Mouse (Mus musculus) layer of hippocampus, adult 2 months (tissue): ENCODE measurements around the gene E130114P18Rik. TPM values are rescaled to one million over a fixed set of nuclear protein-coding genes. Genes with fewer than 3 reads are reported as not detected.

Experiments
- DNase-seq, 2 experiments: peaks; one replicate each; pipeline ENCODE4 v3.0.0; 2022; ENCODE audit warnings: low spot score in 2 of 2
- H3K27ac ChIP-seq: fragments of 200-600 bp; 2 replicates; pipeline ENCODE4 v1.8.1; 2022
- H3K4me3 ChIP-seq: fragments of 200-600 bp; 2 replicates; pipeline ENCODE4 v1.8.1; 2022; ENCODE audit warnings: mild to moderate bottlenecking
- CTCF ChIP-seq: fragments of 200-600 bp; conservative IDR thresholded peaks from 2 replicates; pipeline ENCODE4 v1.8.1; 2022; ENCODE audit warnings: antibody characterized with exemption, mild to moderate bottlenecking, moderate library complexity
- total RNA-seq, 2 experiments: library from RNA; stranded (reverse); gene quantifications; 2 replicates each; pipeline ENCODE4 v1.2.3; 2021

Gene E130114P18Rik
- total RNA-seq, 2 experiments from 2014 or later = 7.1 to 7.9 TPM

DNA sequence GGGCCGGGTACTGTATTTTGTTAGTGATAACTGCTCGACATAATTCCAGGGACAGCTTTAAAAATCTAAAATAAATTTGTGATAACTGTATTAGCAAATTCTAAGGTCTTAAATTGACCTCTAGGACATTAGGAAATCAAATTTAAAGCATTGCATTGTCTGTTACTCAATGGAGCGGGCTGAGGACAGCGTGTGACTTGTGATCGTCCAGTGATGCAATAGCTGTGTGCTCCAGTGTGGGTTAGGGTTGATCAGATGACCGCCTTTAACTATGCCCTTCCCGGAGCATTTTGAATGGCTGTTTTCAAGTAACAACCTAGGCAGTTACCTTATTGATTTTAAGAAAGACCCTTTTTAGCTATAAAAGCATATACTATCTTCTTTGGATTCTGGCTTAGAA, 36.6 kb upstream of the E130114P18Rik start:
- TF ChIP-seq CTCF = no peak
- peak overlapping the region; percentile 58; the same call in 1 of the 2 replicates for H3K27ac ChIP-seq
- no peak overlapping the region for H3K4me3 ChIP-seq
- no peak for DNase-seq

DNA sequence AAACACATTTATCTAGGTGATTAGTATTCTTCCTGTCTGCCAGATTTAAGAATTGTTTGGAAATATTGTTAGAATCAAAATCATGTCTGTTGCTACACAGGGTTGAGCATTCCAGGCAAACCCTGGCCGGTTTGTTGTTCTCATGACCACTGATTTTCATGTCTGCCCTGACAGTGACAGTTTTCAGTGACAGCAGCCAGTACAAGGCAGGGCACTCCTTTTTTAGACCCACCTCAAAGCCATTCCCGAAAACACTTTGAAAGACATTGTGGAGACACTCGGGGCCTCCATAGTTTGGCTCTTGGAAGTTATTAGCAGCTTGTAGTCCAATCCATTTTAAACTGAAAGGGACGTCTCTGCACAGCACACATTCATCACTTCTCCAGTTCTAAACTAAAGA, 36.1 kb upstream of the E130114P18Rik start:
- DNase-seq = no peak
- no peak for TF ChIP-seq CTCF
- Histone ChIP-seq H3K27ac (peak overlapping the region; percentile 58; the same call in 1 of the 2 replicates), H3K4me3 (no peak overlapping the region)

DNA sequence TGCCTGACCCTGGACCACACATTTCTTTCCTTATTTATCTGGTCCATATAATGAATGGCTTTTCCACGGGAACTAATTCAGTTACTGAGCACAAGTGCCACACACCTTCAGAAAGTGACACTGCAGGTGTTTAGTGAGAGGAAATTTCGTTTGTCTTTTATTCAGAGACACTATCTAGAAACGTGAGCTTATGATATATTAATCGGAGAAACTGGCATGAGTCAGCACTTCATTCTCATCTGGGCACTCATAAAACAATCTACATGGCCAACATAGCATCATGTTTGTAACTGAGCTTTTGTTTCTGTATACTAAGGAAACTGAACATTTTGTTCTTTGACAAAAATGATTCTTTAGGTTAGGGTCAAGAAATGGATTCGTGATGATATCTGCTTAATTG, 35.2 kb upstream of the E130114P18Rik start:
- TF ChIP-seq CTCF = no peak
- DNase-seq = no peak
- H3K4me3 ChIP-seq = no peak overlapping the region
- H3K27ac ChIP-seq = no peak overlapping the region

DNA sequence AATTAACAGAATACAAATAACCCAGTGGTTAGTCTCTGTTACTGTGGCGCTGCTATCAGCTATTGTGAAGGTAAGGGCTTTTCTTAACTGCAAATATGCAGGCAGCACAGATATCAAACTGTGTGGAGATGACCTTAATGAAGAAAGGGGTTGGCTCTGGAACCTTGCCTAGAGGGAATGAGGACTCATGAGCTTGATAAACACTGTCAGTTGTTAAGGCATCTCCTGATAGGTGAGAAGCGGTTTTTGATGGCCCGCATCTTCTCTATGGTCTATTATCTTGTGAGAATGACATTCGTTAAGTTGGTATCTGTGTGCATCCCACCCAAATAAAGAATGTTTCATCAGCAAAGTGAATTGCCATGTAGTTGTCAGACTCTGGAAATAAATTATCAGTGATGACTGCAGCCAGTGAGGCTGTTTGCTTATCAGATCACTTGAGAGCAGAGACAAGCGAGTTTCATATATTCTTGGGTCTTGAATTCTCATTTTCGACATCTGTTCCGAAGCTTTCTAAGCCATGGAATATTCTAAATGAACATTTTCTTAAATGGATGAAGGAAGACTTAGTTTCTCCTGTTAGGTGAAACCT, 32.6 kb upstream of the E130114P18Rik start:
- Histone ChIP-seq H3K4me3 (no peak overlapping the region), H3K27ac (peak overlapping the region; percentile 48; the same call in 1 of the 2 replicates)
- TF ChIP-seq CTCF = no peak
- DNase-seq = no peak

DNA sequence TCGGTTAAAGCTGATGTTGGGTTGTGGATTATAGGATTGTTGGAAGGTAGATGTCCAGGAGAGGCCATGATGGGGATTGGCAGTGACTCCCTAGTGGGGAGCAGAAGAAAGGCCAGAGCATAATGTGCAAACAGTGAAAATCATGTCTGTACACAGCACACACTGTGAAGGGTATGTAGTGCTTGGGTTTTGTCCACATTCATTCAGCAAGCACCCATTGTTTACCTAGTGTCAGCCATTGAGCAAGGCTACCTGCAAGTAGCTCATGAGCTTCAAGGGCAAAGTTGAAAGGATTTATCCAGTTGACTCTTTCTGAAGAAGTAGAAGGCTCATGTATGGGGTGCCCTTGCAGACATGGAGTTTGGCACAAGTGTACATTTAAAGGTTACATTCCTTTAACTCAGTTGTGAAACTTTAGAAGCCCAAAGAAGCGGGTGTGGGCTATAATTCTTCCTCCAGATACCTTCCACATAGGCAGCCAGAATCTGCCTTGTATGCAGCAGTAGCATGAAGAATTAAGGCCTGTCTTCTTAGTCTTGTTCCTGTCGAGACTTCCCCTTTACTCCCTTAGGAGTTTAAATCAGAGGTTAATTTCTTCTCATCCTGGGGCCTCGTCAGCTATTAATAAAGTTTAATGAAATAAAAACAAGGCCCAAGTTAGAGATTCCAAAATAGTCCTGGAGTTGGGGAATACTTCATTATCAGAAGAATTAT, 31.9 kb upstream of the E130114P18Rik start:
- H3K4me3 ChIP-seq = no peak overlapping the region
- DNase-seq = no peak
- TF ChIP-seq CTCF = no peak
- H3K27ac ChIP-seq = peak overlapping the region; percentile 48; the same call in 1 of the 2 replicates

DNA sequence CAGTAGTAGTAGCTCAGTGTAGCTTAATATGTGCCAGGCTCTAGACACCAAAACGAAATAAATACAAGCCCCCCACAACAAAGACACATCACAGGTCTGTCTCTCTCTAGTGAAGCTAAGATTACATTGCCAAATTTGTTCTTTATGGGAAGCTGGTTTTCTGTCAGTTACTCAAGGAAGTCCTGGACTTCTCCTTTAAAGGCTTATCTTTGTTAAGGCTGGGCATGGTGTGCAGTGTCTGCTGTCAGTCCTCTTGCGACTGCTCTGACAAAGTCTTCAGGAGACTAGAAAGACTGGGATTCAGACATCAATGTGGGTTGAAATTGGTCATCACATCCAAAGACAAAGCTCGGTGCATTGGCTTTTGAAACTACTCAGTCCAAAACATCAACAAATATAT, 31.0 kb upstream of the E130114P18Rik start:
- DNase-seq = no peak
- no peak overlapping the region for H3K4me3 ChIP-seq
- no peak for TF ChIP-seq CTCF
- H3K27ac ChIP-seq = 0 out of 2 replicates have a peak overlapping the region, but pooled peaks have one; percentile 28

DNA sequence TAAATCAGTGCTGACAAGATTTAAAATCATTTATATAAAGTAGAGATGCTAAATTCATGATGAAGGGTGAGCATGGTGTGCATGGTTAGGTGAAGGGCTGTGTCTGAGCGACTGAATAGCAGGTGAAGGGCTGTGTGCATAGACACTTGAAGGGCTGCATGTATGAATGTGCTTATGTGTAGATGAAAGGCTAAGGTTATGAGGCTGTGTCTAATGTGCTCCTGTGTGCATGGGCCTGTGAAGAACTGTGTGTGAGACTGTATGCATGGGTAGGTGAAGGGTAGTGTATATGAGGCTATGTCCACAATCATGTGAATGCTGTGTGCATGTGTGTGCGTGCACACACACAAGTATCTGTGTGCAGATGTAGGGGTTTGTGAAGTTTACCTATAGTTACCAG, 29.0 kb upstream of the E130114P18Rik start:
- no peak overlapping the region for H3K27ac ChIP-seq
- H3K4me3 ChIP-seq = no peak overlapping the region
- no peak for DNase-seq
- TF ChIP-seq CTCF = no peak

DNA sequence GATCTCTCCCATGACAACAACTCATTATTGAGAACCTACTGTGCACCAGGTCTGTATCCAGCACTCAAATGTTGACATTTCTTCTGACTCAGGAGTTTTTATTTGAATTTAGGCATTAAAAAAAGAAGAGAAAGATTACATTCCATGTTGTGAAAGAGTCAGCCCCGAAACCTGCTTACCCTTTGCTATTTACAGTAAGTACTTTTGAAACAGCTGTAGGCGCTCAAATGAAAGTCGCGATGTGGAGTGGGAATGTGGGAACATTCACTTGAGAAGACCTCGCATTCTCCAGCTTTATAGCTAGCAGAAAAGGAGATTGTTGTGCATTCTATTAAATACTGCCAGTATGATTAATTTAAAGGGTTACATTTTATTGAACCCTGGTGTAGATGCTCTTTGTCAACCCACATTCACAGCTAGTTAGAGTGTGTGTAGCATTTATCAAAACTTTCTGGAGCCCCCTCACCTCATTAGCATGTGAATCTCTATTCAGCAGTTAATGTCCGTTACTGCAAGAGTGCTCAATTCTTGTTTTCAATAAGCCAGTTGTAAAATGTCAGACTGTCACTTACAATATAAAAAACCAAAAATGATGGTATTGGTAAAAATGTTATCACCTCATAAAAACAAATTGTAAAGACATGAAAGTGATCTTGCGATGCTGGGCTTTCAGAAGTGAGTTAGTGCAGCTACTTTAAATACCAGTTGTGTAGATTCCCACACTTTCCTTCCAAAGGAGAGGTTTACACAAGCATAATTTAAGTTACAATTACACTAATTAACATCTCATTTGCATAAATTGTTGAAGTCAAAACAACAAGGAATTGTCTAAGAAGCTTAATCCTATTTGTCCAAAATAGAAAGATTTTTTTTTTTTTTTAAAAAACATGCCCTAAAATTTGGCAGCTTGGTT, 28.3 kb upstream of the E130114P18Rik start:
- TF ChIP-seq CTCF = no peak
- H3K27ac ChIP-seq = peak overlapping the region; percentile 33; the same call in 1 of the 2 replicates
- no peak overlapping the region for H3K4me3 ChIP-seq
- DNase-seq = no peak

DNA sequence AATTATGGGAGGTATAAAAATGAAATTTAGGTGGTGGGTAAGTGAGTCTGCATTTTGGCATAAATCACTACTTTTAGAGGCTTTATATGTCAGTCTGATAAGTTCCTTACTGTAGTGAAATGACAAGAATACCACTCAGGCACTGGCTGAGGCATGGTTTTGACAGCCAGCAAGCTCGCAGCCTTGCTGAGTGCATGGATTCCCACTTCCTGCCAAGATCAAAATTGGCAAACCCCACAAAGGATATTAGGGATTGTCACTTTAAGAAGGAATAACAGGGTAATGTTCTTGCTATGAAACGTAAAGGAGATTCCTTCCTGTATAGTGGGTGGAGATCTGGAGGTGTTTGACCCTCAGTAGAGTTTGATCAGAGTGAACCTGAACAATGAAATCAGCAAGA, 27.4 kb upstream of the E130114P18Rik start:
- DNase-seq = no peak
- Histone ChIP-seq H3K4me3 (no peak overlapping the region), H3K27ac (no peak overlapping the region)
- TF ChIP-seq CTCF = no peak

DNA sequence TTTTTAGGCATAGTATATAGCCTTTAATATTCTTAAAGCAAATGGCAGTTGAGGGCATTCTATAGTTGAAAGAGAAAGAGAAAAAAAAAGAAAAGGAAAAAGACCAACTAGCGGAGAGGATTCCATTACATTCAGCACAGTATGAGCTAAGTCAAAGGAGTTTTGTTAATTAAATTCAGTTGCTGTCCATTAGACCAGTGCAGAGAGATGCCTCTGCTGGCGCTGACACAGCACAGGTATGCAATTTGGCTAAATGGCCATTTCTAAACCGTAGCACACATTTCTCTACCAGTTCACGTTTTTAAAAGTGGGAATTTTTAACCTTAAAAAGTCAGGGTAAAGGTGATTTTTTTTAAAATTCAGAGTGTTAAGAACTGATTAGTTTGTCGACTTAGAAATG, 26.8 kb upstream of the E130114P18Rik start:
- Histone ChIP-seq H3K27ac (no peak overlapping the region), H3K4me3 (no peak overlapping the region)
- no peak for TF ChIP-seq CTCF
- DNase-seq = no peak

DNA sequence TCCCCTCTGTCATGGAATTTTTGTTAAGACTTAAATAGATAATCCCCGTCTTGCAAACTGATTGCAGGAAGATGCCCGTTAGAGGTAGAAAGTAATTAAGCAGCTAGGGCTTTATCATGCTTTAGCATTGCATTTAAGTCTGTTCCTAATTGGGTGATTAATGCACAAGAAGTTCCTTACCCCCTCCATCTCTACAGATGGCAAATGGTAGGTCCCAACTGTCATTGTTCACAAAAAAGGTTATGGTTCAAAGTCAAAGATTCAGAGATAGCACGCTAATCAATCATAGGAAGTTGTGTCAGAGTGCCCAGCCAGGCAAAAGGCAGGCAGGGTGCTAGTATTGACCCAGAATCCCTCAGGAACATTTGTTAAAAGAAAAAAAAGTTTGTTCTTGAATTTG, 25.9 kb upstream of the E130114P18Rik start:
- no peak for DNase-seq
- no peak overlapping the region for H3K4me3 ChIP-seq
- TF ChIP-seq CTCF = no peak
- no peak overlapping the region for H3K27ac ChIP-seq

DNA sequence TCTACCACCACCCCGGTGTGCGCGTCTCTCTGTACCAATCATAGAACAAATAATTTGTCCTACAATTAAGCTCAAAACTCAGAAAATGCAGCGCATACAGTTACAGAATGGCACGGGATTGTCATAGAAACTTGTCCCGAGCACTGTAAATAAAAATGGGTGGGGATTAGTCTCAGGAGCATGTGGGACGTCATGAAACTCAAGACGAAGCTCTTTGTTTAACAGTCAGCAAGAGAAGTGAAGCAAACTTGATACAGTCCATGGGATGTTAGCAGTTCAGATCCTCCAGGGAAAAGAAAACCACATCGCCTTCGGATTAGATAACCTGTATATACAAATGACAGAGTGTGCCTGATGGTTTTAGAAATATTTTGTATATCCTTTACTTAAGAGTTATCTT, 18.6 kb upstream of the E130114P18Rik start:
- Histone ChIP-seq H3K4me3 (peak overlapping the region; percentile 51), H3K27ac (peak overlapping the region; percentile 82)
- no peak for DNase-seq
- TF ChIP-seq CTCF = no peak

DNA sequence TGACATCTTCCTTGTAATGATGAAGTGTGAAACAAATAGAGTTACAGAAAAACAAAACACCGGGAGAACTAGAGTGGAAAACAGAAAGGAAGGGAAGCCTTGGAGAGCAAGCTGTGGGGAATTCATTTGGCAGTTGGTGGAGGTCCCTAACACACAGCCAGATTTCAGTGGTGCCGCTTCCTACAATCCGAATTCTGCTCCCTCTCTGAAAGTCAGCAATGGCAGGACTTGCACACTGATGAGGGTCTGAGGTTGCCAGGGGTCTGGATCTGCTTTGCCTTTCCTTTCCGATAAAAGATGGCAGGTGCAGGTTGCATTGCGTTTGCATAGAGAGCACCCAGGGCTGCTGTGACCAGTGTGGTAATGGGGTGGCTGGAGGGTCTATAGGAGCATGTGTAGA, 18.1 kb upstream of the E130114P18Rik start:
- TF ChIP-seq CTCF = no peak
- Histone ChIP-seq H3K27ac (peak overlapping the region; percentile 82), H3K4me3 (peak overlapping the region; percentile 51)
- no peak for DNase-seq
